Mouse (Mus musculus): Measurements from ENCODE around the gene Adgrg3.

DNA sequence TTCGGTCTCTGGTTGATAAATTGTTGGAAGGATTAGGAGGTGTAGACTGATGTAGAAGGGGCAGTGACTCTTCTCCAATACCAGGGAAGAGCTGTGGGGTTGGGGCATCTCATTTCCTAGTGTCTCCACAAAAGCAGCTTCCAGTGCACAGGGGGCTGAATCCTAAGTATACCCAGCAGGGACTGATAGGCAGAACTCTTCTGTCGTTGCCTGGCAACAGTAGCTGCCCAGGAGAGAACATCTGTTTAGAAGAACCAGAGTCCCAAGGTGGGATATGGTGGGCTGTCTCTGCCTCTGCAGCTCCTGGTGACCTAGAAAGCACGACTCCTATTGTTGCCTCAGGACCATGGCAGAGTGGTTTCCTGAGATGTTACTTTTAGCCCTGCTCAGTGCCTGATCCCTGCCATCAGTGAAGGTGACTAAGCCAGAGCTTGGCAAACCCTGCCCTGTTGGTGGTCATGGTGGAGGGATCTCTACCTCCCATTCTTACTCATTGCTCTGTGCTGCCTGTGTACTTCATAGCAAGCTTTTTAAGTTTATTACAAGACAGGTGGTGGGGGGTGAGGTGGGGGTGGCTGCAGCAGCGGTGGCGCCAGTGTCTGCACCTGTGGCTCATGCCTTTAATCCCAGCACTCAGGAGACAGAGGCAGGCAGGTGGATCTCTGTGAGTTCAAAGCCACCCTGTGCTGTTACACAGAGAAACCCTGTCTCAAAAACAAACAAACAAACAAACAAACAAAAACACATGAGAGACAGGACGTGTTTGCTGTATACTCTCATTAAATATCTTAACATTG is 30.6 kb downstream of the Adgrg3 start:
- TF ChIP-seq POLR2A (IDR thresholded peaks at IDR 0.05; ENCODE audit: low read depth, low read length) (no peak), TBP (conservative IDR thresholded peaks at IDR 0.05; ENCODE audit: low read depth, low read length) (no peak)
